Mouse (Mus musculus): ENCODE results near the gene Cdk6.

- no peak for TF ChIP-seq CTCF (IDR thresholded peaks at IDR 0.05; ENCODE audit: low read depth)
- no peak for TF ChIP-seq EP300 (IDR thresholded peaks at IDR 0.05; ENCODE audit: low read depth)
These were observed 52.9 kb downstream of the Cdk6 start for GRCm38 (mm10) chr5:3394145-3394544.

Data from liver, embryonic 14.5 days (tissue).